Mouse (Mus musculus) midbrain, postnatal 0 days (tissue): ENCODE data around the gene Padi3. TPM values are rescaled to one million over a fixed set of nuclear protein-coding genes. Genes with fewer than 3 reads are reported as not detected.

Experiments
- ATAC-seq: fragments of 200-750 bp; cut with Nextera tagmentation; 2 replicates; pipeline ENCODE4 v1.8.0; 2017; ENCODE audit warnings: moderate number of reproducible peaks, mild to moderate bottlenecking, moderate TSS enrichment, moderate library complexity; ENCODE audit not compliant: low FRiP score
- DNase-seq: peaks from one replicate; pipeline ENCODE4 v3.0.0-alpha.2; 2015; ENCODE audit warnings: low spot score
- H3K27ac ChIP-seq: fragments of 300-500 bp; sonication (generic); 2 replicates; pipeline ENCODE4 v1.5.1; 2014; ENCODE audit warnings: low read depth, mild to moderate bottlenecking, low read length, mixed read lengths
- H3K27me3 ChIP-seq: fragments of 300-500 bp; sonication (generic); 2 replicates; pipeline ENCODE4 v1.6.1; 2014; ENCODE audit warnings: low read length, control low read depth, mixed read lengths; ENCODE audit not compliant: insufficient read depth
- H3K36me3 ChIP-seq: fragments of 300-500 bp; sonication (generic); 2 replicates; pipeline ENCODE4 v1.6.1; 2014; ENCODE audit warnings: low read length, control low read depth, mixed read lengths; ENCODE audit not compliant: insufficient read depth
- H3K4me1 ChIP-seq: fragments of 300-500 bp; sonication (generic); 2 replicates; pipeline ENCODE4 v1.6.1; 2014; ENCODE audit warnings: mild to moderate bottlenecking, control low read depth, antibody characterized with exemption, low read length, mixed read lengths; ENCODE audit not compliant: insufficient read depth
- H3K4me2 ChIP-seq: fragments of 300-500 bp; sonication (generic); 2 replicates; pipeline ENCODE4 v1.6.1; 2014; ENCODE audit warnings: low read depth, mild to moderate bottlenecking, low read length, mixed read lengths; ENCODE audit not compliant: poor library complexity, severe bottlenecking
- H3K4me3 ChIP-seq: fragments of 300-500 bp; sonication (generic); 2 replicates; pipeline ENCODE4 v1.5.1; 2014; ENCODE audit warnings: low read depth, mild to moderate bottlenecking, low read length, moderate library complexity
- H3K9ac ChIP-seq: fragments of 300-500 bp; sonication (generic); replicated peaks from 2 replicates; pipeline ENCODE4 v1.6.1; 2014; ENCODE audit warnings: mild to moderate bottlenecking, low read length, moderate library complexity, mixed read lengths; ENCODE audit not compliant: poor library complexity, severe bottlenecking
- H3K9me3 ChIP-seq: fragments of 300-500 bp; sonication (generic); 2 replicates; pipeline ENCODE4 v1.6.1; 2016; ENCODE audit warnings: low read length, control low read depth
- CTCF ChIP-seq: IDR thresholded peaks from 2 replicates; pipeline ENCODE4 v1.5.1; 2016; ENCODE audit warnings: antibody characterized with exemption, mild to moderate bottlenecking
- WGBS: fragments of 180-500 bp; shearing (Covaris S2); extraction: QIAGEN DNeasy Blood & Tissue Kit; methylation state at CpG from one replicate; pipeline ENCODE4 v1.1.7; 2014; 5-methylcytosine and 5-hydroxymethylcytosine counted together
- polyA plus RNA-seq: library from polyadenylated mRNA; unstranded; fragments of >200 nt; fragmentation: Nextera tagmentation; extraction: Ambion mirVana; gene quantifications from 2 replicates; pipeline ENCODE4 v1.2.1, GENCODE M21; 2015
- total RNA-seq: library from RNA; depleted of rRNA; stranded (reverse); fragments of >200 nt; gene quantifications from 2 replicates; pipeline ENCODE4 v1.2.3, GENCODE M21; 2014

Padi3 gene
- total and polyA plus RNA-seq, 2 experiments from 2014 or later = not detected

DNA sequence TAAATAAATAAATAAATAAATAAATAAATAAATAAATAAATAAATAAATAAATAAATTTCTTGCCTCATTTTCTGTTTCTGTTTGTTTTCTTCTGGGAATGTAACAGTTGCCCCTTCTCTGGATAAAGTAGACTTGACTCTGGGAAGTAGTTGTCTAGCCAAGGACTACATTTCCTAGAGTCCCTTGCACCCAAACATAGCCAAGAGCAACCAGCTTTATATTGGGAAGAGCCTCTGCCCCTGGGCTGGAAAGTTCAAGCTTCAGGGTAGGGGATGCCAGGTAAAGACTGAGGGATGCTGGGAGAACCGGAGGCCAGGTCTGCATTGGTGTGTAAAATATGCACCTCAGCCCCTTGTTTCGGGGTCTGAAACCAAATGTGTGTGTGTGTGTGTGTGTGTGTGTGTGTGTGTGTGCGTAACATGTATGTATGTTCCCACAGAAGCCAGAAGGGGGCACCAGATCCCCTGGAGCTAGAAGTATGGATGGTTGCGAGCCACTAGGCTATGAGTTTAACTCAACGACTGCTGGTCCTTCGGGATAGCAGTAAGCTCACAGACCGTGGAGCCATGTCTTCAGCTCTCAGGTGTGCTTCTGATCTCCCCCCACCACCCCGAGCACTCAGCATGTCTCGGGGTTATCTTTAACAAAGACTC, 26.0 kb downstream of the Padi3 start:
- Histone ChIP-seq H3K4me2 (no peak overlapping the region), H3K4me1 (no peaks in the 10 kb centered on the region), H3K36me3 (no peaks in the 10 kb centered on the region), H3K4me3 (no peak overlapping the region), H3K27me3 (no peaks in the 10 kb centered on the region), H3K9me3 (no peaks in the 10 kb centered on the region), H3K9ac (no peak overlapping the region), H3K27ac (no peak overlapping the region)
- 90% methylated on average over 9 of the region's 9 CpGs for WGBS
- DNase-seq = no peak
- no peak for ATAC-seq
- no peak; the same call in 1 of the 2 replicates for TF ChIP-seq CTCF

DNA sequence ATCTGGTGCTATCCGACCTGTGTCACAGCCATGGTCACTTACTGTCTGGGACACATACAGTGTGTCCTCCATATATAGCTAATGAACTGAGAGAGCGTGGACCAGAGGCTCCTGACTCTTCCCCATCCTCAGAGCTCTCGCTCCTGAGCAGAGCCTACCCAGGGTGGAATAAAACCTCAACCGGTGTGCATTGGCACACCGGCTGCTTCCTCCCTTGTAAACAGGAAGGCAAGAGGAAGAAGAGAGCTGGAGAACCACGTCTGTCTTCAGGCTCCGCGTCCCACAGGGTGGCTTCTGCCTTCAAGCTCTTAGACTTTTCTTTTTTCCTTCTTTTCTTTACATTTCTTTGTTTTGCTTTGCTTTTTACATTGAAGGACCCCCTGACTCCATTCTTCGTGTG, 27.6 kb downstream of the Padi3 start:
- DNase-seq (no peak), ATAC-seq (no peak)
- WGBS = 89% methylated on average over 9 of the region's 9 CpGs
- Histone ChIP-seq H3K4me2 (no peak overlapping the region), H3K4me3 (no peak overlapping the region), H3K36me3 (no peaks in the 10 kb centered on the region), H3K4me1 (no peaks in the 10 kb centered on the region), H3K9ac (no peak overlapping the region), H3K27ac (no peak overlapping the region), H3K27me3 (no peaks in the 10 kb centered on the region), H3K9me3 (no peaks in the 10 kb centered on the region)
- TF ChIP-seq CTCF = no peak

DNA sequence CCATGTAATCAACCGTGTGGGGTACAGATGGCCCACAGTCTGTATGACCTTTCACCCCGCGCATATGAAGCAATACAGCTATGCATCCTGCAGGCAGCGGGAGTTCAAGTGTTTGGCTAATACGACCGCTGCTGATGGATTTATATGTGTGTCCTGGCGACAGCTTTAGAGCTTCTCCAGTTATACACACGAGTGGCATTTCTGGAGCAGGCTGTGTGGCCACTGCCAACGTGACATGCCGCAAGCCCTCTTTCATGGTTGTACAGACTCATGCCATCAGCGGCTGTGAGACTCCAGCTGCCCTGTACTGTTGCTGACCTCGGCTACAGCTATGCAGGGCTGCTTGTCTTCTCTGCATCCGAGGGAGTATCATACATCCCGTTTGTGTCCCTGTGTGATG, 29.9 kb downstream of the Padi3 start:
- ATAC-seq = no peak
- Histone ChIP-seq H3K27me3 (no peaks in the 10 kb centered on the region), H3K36me3 (no peaks in the 10 kb centered on the region), H3K4me3 (no peak overlapping the region), H3K27ac (no peak overlapping the region), H3K4me2 (no peak overlapping the region), H3K9ac (no peak overlapping the region), H3K4me1 (no peaks in the 10 kb centered on the region), H3K9me3 (no peaks in the 10 kb centered on the region)
- DNase-seq = no peak
- TF ChIP-seq CTCF = no peak
- 89% methylated on average over 14 of the region's 14 CpGs for WGBS

DNA sequence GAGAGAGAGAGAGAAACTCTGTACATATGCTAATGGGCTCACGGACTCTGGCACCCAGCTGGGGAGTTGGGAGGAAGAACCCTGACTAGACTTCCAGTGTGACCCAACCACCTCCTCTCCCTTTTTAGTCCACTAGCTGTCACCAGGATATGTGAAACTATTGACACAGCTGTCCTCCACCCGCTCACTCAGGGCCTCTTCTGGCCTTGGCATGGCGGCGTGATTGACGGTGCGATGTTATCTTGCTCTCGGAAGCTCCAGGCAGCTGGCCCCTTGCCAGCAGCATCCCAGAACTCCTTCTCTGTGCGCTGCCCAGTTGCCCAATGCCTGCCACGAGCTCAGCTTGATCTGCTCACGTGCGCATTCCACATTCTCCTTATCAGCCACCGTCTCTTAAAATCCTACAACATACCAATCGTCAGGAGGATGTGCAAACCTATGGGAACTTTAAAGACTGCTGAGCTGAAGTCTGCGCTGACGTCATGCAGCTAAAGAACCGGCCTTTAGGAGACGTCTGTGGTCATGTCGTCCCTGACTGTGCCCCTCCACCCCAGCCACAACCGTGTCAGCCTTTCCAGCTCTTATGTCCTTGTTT, 30.5 kb downstream of the Padi3 start:
- Histone ChIP-seq H3K9me3 (no peaks in the 10 kb centered on the region), H3K4me3 (no peak overlapping the region), H3K4me2 (no peak overlapping the region), H3K27ac (no peak overlapping the region), H3K27me3 (no peaks in the 10 kb centered on the region), H3K4me1 (no peaks in the 10 kb centered on the region), H3K9ac (no peak overlapping the region), H3K36me3 (no peaks in the 10 kb centered on the region)
- ATAC-seq (no peak), DNase-seq (peak; percentile 58)
- TF ChIP-seq CTCF = no peak
- WGBS = 54% methylated on average over 19 of the region's 19 CpGs

DNA sequence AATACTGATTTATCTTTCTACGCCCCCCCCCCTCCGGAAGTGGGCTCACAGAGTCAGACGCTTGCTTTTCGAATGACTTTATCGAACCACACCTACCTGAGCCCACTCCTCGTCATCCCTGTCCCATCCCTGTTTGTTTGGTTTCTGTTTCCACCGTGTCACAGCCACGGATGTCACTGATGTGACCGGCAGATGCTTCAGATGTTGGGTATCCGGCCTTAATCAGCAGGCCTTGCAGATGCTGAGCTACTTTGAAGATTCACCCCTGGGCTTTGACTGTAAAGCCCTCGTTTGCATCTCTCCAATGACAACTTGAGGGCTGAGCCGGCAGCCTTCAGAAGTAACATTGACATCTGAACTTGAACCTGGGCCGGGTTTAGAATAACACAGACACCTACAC, 33.8 kb downstream of the Padi3 start:
- ATAC-seq = no peak

DNA sequence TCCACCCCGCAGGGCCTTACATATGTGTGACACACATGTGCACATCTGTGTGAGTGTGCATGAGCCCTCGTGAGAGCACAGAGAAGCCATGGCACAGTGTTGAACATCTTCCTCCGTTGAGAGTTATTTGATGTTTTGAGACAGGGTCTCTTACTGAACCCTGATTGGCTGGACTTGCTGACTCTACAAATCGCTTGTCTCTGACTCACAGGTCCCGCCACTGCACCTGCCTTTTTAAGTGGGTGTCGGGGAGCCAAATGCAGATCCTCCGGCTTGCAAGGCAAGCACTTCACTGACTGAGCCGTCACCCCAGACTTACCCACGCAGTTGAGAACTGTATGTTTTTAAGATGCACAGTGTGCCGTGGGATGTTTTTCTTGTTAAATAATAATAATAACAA, 34.6 kb downstream of the Padi3 start:
- 88% methylated on average over 10 of the region's 10 CpGs for WGBS
- no peak for TF ChIP-seq CTCF
- no peaks in the 10 kb centered on the region for H3K36me3 ChIP-seq
- H3K27ac ChIP-seq = no peak overlapping the region
- no peak overlapping the region for H3K4me2 ChIP-seq
- no peak for ATAC-seq
- H3K4me1 ChIP-seq = no peaks in the 10 kb centered on the region
- H3K27me3 ChIP-seq = no peaks in the 10 kb centered on the region
- H3K4me3 ChIP-seq = no peak overlapping the region
- H3K9ac ChIP-seq = no peak overlapping the region
- H3K9me3 ChIP-seq = no peaks in the 10 kb centered on the region
- DNase-seq = no peak

More for the DNA sequence above, 33.8 kb downstream of the Padi3 start:
- Histone ChIP-seq H3K36me3 (no peaks in the 10 kb centered on the region), H3K4me2 (no peak overlapping the region), H3K27me3 (no peaks in the 10 kb centered on the region), H3K4me1 (no peaks in the 10 kb centered on the region), H3K4me3 (no peak overlapping the region), H3K9me3 (no peaks in the 10 kb centered on the region), H3K27ac (no peak overlapping the region), H3K9ac (no peak overlapping the region)
- WGBS = 65% methylated on average over 13 of the region's 13 CpGs
- DNase-seq = no peak
- no peak for TF ChIP-seq CTCF
